Mouse (Mus musculus): ENCODE measurements around the gene C1qbp. TPM values are rescaled to one million over a fixed set of nuclear protein-coding genes. Genes with fewer than 3 reads are reported as not detected.

C1qbp gene
- total RNA-seq, 2 experiments from 2014 or later: 195 to 219 TPM

- DNase-seq (ENCODE audit: low spot score in 2 of 2): no peak
Observed at GRCm38 (mm10) chr11:70977293-70977692, 5.5 kb downstream of the C1qbp start.

DNA sequence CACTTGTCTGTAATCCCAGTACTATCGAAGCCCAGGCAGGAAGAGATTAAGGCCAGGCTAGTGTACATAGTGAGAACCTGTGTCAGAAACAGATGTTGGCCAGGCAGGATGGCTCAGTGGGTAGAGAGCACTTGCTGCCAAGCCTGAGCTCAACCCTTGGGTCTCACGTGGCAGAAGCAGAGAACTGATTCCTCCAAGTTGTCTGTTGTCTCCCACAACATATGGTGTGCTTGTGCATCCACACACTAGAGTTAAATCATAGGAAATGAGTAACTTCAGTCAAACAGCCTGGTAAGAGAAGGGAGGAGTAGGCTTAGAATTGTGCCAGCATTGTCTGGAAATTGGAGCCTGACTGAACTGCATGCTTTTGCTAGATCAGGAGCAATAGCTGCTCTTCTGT lies 7.6 kb downstream of the C1qbp start:
- no peak for DNase-seq (ENCODE audit: low spot score in 2 of 2)

- DNase-seq (ENCODE audit: low spot score in 2 of 2): no peak
Observed at GRCm38 (mm10) chr11:70973947-70974346, 8.9 kb downstream of the C1qbp start.

DNA sequence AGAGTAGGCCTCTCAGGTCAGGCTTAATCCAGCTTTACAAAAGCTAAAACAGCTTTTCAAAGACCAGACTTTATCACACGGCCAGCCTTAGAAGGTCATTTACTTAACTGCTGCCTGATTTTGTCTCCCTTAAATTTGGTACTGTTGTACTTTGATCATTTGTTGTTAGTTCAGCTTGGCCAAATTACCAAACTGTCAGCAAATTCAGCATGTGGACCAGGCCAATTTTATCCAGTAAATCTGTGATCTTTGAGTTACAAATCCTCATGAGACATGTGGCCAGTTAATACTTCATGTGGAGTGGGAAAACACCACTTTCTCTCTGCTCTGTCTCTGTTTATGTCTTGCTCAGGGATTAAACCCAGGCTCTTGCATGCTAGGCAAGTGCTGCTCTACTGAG lies 10.2 kb downstream of the C1qbp start:
- DNase-seq (ENCODE audit: low spot score in 2 of 2): no peak

DNA sequence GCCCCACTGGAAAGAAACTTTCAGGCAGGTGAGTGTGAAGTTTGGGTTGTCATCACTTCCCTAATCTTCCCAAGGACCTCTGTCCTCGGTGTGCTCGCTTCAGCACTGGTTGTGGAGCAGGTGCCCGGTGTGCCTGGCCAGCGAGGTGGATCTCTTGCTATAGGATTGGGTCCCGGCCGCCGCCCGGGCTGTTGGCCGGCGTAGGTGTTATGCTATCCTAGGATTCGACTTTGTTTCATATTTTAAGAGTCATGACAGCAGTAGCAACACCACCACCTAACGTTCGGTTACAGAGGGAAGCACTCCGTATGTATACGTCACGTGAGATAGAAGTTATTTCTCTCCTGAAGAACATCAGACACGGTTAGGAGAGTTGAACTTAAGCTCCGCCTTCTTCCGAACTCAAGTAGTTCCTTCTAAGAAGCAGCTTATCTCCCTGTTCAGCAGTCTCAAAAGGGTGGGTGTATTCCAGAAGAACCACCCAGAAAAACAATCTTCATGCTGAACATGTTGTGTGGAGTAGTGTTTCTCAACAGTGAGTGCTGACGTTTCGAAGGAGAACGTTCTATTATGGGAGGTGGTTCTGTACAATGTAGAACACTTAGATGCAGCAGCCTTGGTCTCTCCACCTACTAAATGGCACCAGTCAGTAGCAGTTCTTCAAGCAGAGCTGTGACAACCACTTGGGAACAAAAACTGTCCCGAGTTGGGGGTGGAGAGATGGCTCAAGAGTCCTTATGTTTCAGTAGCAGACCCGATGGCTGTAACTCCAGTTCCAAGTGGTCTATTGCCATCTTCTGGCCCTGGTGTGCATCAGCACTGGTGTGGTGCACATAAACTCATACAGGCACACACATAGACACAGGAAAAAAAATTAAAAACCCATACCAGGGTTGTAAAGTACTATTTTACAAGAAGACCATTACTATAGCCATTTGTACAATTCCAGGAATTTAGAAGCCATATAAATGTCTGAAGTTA lies 12.0 kb downstream of the C1qbp start:
- no peak for DNase-seq (ENCODE audit: low spot score in 2 of 2)

DNA sequence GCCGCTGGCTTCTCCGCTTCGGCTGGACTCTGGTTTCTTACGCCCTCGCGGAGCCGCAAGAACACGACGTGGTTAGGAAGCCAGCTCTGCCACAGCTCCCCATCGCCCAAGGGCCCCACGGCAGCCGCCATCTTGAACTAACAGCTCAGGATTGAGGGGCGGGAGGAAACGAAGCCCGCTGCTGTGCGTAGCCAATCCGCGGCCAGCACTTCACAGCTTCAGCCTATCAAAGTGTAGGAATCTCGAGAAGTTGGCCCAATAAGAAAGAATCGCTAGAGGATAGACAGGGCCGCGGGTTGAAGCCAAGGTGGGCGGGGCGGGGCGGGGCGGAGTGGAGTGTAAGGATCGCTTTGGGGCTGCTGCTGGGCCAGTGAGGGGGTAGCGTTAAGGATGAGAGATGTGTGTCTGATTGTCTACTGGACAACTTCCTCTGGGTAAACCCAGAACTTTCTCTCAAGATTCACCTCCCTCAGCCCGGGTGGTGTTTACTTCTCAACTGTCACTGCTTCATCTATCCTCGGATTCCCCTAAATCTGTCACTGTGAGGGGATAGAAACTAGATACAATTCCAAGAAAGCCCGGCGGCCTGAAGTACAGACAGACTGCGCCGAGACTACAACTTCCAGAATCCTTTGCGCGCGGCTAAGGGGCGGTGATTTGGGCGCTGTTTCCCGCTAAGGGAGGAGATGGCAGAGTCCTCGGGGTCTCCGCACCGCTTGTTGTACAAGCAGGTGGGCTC lies 12.8 kb downstream of the C1qbp start, which contains the start of the genes Nup88 and Rpain:
Gene Nup88, minus strand, starts transcription at position 153 of the 739 bp plus-strand sequence.
Gene Rpain, plus strand, starts transcription at position 393 of the 739 bp plus-strand sequence.
- DNase-seq (ENCODE audit: low spot score in 2 of 2): peak; percentile 82 to 86

DNA sequence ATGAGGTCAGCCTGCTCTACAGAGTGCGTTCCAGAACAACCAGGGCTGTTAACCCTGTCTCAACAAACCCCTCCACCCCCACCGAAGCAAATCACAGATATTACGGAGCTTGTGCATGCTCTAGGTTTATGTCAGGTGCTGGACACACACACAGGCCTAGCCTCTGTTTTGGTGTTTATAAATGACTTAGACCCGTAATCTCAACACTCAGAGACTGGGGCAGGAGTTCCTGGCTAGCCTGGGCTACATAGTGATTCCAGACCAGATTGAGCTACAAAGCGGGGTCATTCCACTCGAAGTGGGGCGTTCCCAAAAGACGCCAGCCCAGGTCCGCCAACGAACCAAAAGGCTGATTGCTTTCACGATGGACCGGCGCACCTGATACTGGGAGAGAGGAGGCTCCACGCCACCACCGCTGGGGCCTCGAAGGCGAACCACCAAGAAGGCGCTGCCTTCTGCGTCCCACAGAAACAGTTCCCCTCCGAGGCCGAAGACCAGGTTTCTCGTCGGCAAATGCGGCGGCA lies 13.5 kb downstream of the C1qbp start:
- DNase-seq (ENCODE audit: low spot score in 2 of 2): no peak

- no peak for DNase-seq (ENCODE audit: low spot score in 2 of 2)
Observed at GRCm38 (mm10) chr11:70964222-70964907, 18.5 kb downstream of the C1qbp start.

DNA sequence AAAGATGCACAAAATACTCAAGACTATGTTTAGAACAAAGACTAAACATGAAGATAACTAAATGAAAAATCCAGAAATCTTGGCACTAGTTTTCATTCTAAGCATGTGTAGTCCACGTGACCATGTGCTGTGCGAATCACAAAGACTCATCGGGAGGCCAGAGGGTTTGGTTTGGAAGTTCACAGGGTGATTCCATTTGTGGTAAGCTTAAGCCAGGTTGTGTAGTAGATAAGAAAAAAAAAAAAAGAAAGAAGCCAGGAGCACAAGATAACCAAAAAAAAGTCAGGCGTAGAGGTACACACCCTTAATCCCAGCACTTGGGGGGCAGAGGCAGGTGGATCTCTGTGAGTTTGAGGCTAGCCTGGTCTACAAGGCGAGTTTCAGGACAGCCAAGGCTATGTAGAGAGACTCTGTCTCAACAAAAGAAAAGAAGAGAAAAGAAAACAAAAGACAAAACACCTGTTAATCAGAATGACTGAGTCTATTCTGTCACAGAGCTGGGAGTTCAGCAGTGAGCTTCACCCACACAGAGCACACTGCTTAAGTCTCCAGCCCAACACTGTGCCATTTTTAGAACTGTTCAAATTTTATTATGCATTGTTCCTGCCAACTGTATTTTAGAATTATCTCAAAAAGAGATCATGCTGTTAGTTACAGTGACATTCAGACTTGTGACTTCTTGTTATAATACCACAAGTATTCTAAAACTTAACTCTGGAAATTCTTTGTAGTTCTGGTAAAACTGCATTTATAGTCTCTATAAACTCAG lies 21.9 kb downstream of the C1qbp start:
- no peak for DNase-seq (ENCODE audit: low spot score in 2 of 2)

GRCm38 (mm10) chr11:70954711-70955110 lies 28.1 kb downstream of the C1qbp start:
- DNase-seq (ENCODE audit: low spot score in 2 of 2): no peak

DNA sequence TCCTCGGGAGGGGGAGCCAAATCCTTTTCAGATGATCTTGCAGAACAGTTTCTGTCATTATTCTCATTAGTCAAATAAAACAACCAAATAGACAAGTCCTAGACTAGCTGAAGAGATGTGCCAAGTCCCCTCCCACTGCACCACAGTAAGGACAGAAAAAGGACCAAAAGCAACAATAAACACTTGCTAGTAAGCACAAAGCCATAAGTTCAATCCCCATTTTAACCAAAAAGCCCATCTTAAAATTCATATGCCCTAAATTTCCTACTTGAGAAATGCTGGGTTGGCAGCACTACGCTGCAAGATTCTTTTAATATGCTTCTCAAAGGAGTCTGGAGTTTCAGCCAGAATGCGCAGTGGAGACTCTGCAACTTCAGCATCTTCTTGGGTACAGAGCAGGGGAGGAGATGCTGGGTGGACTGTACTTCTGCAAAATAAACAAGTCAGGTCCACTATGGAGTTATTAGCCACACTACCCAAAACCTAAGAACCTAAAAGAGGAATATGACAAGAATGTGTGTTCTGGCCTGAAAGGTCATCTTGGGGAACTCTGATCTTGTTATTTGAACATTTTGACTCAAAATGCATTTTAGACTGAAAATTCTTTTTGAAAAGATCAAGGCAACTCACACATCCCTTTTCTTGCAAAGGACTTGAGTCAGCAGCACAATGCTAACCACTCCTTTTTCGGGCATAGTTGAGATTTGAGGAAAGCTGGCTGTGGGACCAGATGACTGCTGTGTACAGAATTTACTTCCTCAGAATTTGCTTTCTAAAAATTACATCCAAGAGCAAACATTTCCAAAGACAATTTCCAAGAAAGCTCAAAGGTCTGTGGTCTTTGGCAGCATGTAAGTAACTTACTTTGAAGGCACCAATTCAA lies 37.6 kb downstream of the C1qbp start:
- DNase-seq (ENCODE audit: low spot score in 2 of 2): no peak

- no peak for DNase-seq (ENCODE audit: low spot score in 2 of 2)
Observed at GRCm38 (mm10) chr11:70943651-70944050, 39.2 kb downstream of the C1qbp start.

DNA sequence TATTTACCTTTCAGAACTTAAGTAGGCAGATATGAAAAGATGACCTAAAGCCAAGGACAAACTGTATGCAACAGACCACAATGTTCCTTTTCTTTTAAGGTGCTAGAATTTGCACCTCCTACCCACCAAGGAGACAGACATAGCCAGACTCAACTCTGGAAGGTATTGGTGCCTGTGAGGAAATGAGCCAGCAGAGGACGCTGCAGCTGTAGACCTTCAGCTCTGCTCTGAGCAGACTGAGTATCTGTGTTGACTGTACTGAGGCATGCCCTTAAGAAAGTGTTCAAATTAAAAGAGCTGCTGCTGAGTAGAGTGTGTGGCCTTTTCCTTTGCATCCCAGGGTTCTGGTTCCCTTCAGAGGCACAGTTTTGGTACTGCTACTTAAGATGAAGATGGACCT lies 40.2 kb downstream of the C1qbp start:
- no peak for DNase-seq (ENCODE audit: low spot score in 2 of 2)

DNA sequence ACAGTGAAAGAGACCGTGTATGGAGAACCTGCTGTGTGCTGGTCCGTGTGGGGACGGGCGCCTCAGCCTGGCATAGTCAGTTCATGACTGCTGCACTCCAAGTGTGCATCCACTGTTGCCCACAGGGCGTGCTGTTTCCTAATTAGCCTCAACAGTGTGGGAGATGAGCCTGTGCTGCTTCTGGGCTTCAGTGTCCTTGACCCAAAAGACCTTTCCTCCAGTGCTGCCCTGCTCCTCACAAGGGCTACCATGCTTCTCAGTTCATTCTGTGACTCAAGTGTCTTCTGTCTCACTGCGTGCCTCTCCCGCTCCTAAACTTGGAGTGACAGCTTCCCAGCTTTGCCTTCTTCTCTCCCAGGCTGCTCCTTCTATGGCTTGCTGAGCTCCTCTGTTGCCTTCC lies 47.5 kb downstream of the C1qbp start:
- DNase-seq (ENCODE audit: low spot score in 2 of 2): no peak

- DNase-seq (ENCODE audit: low spot score in 2 of 2): no peak
Observed at GRCm38 (mm10) chr11:70931461-70931860, 51.4 kb downstream of the C1qbp start.
